Mouse (Mus musculus) liver, postnatal 0 days (tissue): ENCODE data around the gene Nlrp4a. TPM values are rescaled to one million over a fixed set of nuclear protein-coding genes. Genes with fewer than 3 reads are reported as not detected.
"Not testable (repeated sequence)": the region's sequence is repeated elsewhere in the genome, so short reads cannot be mapped to it uniquely, and the experiment has no call there.

ENCODE experiments used
- ATAC-seq: fragments of 200-750 bp; cut with Nextera tagmentation; 2 replicates; pipeline ENCODE4 v1.8.0; 2017; ENCODE audit warnings: mild to moderate bottlenecking, moderate library complexity
- DNase-seq: peaks from one replicate; pipeline ENCODE4 v3.0.0-alpha.2; 2016
- H3K27ac ChIP-seq: fragments of 300-500 bp; sonication (generic); 2 replicates; pipeline ENCODE4 v1.5.1; 2014; ENCODE audit warnings: antibody characterized with exemption, moderate library complexity, mild to moderate bottlenecking, low read depth
- H3K27me3 ChIP-seq: fragments of 300-500 bp; sonication (generic); 2 replicates; pipeline ENCODE4 v1.6.1; 2014; ENCODE audit warnings: low read length, control low read depth, mixed read lengths; ENCODE audit not compliant: insufficient read depth
- H3K36me3 ChIP-seq: fragments of 300-500 bp; sonication (generic); replicated peaks from 2 replicates; pipeline ENCODE4 v1.6.1; 2014; ENCODE audit warnings: mild to moderate bottlenecking, control low read depth, low read length, moderate library complexity, mixed read lengths; ENCODE audit not compliant: insufficient read depth
- H3K4me1 ChIP-seq: fragments of 300-500 bp; sonication (generic); 2 replicates; pipeline ENCODE4 v1.6.1; 2014; ENCODE audit warnings: antibody characterized with exemption, mild to moderate bottlenecking, control low read depth; ENCODE audit not compliant: insufficient read depth
- H3K4me2 ChIP-seq: fragments of 300-500 bp; sonication (generic); 2 replicates; pipeline ENCODE4 v1.6.1; 2014; ENCODE audit warnings: low read depth, mild to moderate bottlenecking, low read length, moderate library complexity, mixed read lengths
- H3K4me3 ChIP-seq: fragments of 300-500 bp; sonication (generic); 2 replicates; pipeline ENCODE4 v1.5.1; 2014; ENCODE audit warnings: low read depth, low read length
- H3K9ac ChIP-seq: fragments of 300-500 bp; sonication (generic); replicated peaks from 2 replicates; pipeline ENCODE4 v1.6.1; 2014; ENCODE audit warnings: mild to moderate bottlenecking, moderate library complexity
- H3K9me3 ChIP-seq: fragments of 300-500 bp; sonication (generic); 2 replicates; pipeline ENCODE4 v1.6.1; 2016; ENCODE audit warnings: mild to moderate bottlenecking, control low read depth, low read length, mixed read lengths
- CTCF ChIP-seq: sonication (generic); IDR thresholded peaks from 2 replicates; pipeline ENCODE4 v1.5.1; 2016; ENCODE audit warnings: antibody characterized with exemption, low read depth
- EP300 ChIP-seq: IDR thresholded peaks from 2 replicates; pipeline ENCODE4 v1.6.1; 2016; ENCODE audit warnings: antibody characterized with exemption, low read depth, mild to moderate bottlenecking
- WGBS: fragments of 180-500 bp; shearing (Covaris S2); extraction: QIAGEN DNeasy Blood & Tissue Kit; methylation state at CpG from one replicate; pipeline ENCODE4 v1.1.7; 2014; ENCODE audit not compliant: insufficient replicate concordance; 5-methylcytosine and 5-hydroxymethylcytosine counted together
- polyA plus RNA-seq: library from polyadenylated mRNA; unstranded; fragments of >200 nt; fragmentation: Nextera tagmentation; extraction: Ambion mirVana; gene quantifications from 2 replicates; pipeline ENCODE4 v1.2.1, GENCODE M21; 2015

Nlrp4a gene
- polyA plus RNA-seq = not detected in 2 replicates

- H3K27me3 ChIP-seq = no peaks in the 10 kb centered on the region
Measured at GRCm38 (mm10) chr7:26434813-26435212, at the start of gene Nlrp4a. Nlrp4a (plus strand) TSS chr7:26435113.

GRCm38 (mm10) chr7:26386691-26387090 lies 48.2 kb upstream of the Nlrp4a start:
- H3K9ac ChIP-seq, H3K4me2 ChIP-seq, H3K4me3 ChIP-seq, H3K36me3 ChIP-seq, H3K9me3 ChIP-seq, DNase-seq, H3K4me1 ChIP-seq, H3K27ac ChIP-seq, H3K27me3 ChIP-seq, ATAC-seq: not testable (repeated sequence)
- WGBS = 72% methylated on average over 5 of the region's 5 CpGs

More at GRCm38 (mm10) chr7:26434813-26435212, at the start of gene Nlrp4a:
- no peak within 1 kb of the TSS for H3K9ac ChIP-seq
- no peaks in the 10 kb centered on the region for H3K9me3 ChIP-seq
- H3K27ac ChIP-seq = no peak within 1 kb of the TSS
- no peak within 1 kb of the TSS for H3K4me2 ChIP-seq
- no peak within 1 kb of the TSS for H3K4me3 ChIP-seq
- no peak for DNase-seq
- 75% methylated on average over 5 of the region's 5 CpGs for WGBS
- ATAC-seq = no peak
- H3K36me3 ChIP-seq = no peaks in the 10 kb centered on the region
- TF ChIP-seq CTCF = no peak
- TF ChIP-seq EP300 = no peak
- no peaks in the 10 kb centered on the region for H3K4me1 ChIP-seq

GRCm38 (mm10) chr7:26391137-26391536 lies 43.8 kb upstream of the Nlrp4a start:
- DNase-seq, H3K4me3 ChIP-seq, H3K36me3 ChIP-seq, H3K27me3 ChIP-seq, H3K9ac ChIP-seq, H3K9me3 ChIP-seq, ATAC-seq, H3K4me2 ChIP-seq, H3K27ac ChIP-seq, H3K4me1 ChIP-seq: not testable (repeated sequence)
- WGBS = 61% methylated on average over 2 of the region's 2 CpGs

- H3K27ac ChIP-seq, H3K4me2 ChIP-seq, H3K4me3 ChIP-seq, H3K9me3 ChIP-seq, H3K9ac ChIP-seq, H3K4me1 ChIP-seq, H3K36me3 ChIP-seq, ATAC-seq, H3K27me3 ChIP-seq, DNase-seq: not testable (repeated sequence)
- WGBS = 81% methylated on average over 6 of the region's 6 CpGs
Measured at GRCm38 (mm10) chr7:26391811-26392210, 43.1 kb upstream of the Nlrp4a start.

- not testable (repeated sequence) for H3K9me3 ChIP-seq
Measured at GRCm38 (mm10) chr7:26403600-26403999, 31.3 kb upstream of the Nlrp4a start, which contains the start of gene Nlrp9c. Nlrp9c (minus strand) TSS chr7:26403700.

GRCm38 (mm10) chr7:26476690-26477089 lies 41.8 kb downstream of the Nlrp4a start:
- H3K4me2 ChIP-seq = no peak overlapping the region
- DNase-seq (no peak), ATAC-seq (no peak)
- H3K4me1 ChIP-seq = no peaks in the 10 kb centered on the region
- H3K36me3 ChIP-seq = no peaks in the 10 kb centered on the region
- no peaks in the 10 kb centered on the region for H3K27me3 ChIP-seq
- TF ChIP-seq EP300 (no peak), CTCF (no peak)
- H3K4me3 ChIP-seq = no peak overlapping the region
- no peaks in the 10 kb centered on the region for H3K9me3 ChIP-seq
- H3K27ac ChIP-seq = no peak overlapping the region
- no peak overlapping the region for H3K9ac ChIP-seq

More at GRCm38 (mm10) chr7:26403600-26403999, 31.3 kb upstream of the Nlrp4a start, which contains the start of gene Nlrp9c:
- not testable (repeated sequence) for H3K27ac ChIP-seq, H3K27me3 ChIP-seq, H3K4me3 ChIP-seq, ATAC-seq, H3K4me1 ChIP-seq, H3K9ac ChIP-seq, H3K4me2 ChIP-seq, DNase-seq, H3K36me3 ChIP-seq
- WGBS = 46% methylated on average over 2 of the region's 2 CpGs

GRCm38 (mm10) chr7:26489514-26489913 lies 54.6 kb downstream of the Nlrp4a start:
- H3K4me3 ChIP-seq, DNase-seq, H3K27ac ChIP-seq, ATAC-seq, H3K4me1 ChIP-seq, H3K4me2 ChIP-seq, H3K9me3 ChIP-seq, H3K36me3 ChIP-seq, H3K9ac ChIP-seq, H3K27me3 ChIP-seq: not testable (repeated sequence)
- WGBS = 74% methylated on average over 18 of the region's 18 CpGs

Other genes starting within 250 kb of the Nlrp4a start
- gene Vmn1r184, start 174.8 kb upstream of the Nlrp4a start, polyA plus RNA-seq = 0.01 TPM in 1 of 2 replicates, not detected in the other
- gene Cyp2a4, start 127.9 kb upstream of the Nlrp4a start, polyA plus RNA-seq = 6.7 and 7.9 TPM in 2 replicates
- gene Nlrp9c, start 31.4 kb upstream of the Nlrp4a start, polyA plus RNA-seq = not detected in 2 replicates
- gene Nlrp9a, start 99.9 kb downstream of the Nlrp4a start, polyA plus RNA-seq = not detected in 2 replicates
- not detected in 2 replicates for gene Vmn1r185, start 183.4 kb downstream of the Nlrp4a start, polyA plus RNA-seq